Comparison of ENCODE assay signal across 19 mouse cellular contexts in the genomic region with DNA sequence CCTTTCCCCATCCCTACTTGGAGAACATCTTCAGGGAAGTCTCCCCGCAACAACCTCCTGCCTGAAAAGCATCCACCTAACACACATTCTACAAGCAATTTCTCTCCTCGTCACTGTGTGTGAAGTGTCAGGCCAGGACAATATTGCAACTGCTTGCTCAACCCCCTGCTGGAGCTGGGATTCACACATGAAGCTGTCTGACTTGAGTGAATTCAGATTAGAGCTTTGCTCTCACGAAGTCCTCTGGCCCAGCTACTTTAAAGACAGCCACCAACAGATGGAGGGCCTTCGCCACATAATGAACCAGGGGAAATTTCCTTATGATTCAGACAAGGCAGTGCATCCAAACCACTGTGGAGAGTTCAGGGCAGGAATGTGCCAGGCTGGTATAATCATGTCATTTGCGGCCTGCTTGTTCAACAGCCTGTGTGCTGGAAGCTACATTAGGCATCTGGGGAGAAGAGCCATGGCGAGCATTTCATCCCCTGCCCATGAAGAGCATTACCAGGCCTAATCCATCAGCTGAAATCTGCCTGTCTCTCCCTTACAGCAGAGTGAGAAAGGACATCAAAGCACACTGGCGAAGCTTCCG.
DNase-seq lines count a peak whose midpoint lies in the region; ATAC-seq and TF ChIP-seq lines count a peak whose summit lies in the region.
"Had no signal": no experiment of that assay in that cellular context is flagged by ENCODE, and none has a peak within 500 bp of the region (broad histone marks: within the 10 kb centered on the region; RNA-seq: fewer than 3 reads in every experiment).

No protein-coding gene starts in this region.

- H3K4me3 ChIP-seq in heart, adult 2 months, result no peak overlapping the region
- H3K4me3 ChIP-seq in hindbrain, embryonic 14.5 days (replicated peaks; ENCODE audit: low read length), result no peak overlapping the region
- no peak overlapping the region for H3K4me3 ChIP-seq in midbrain, postnatal 0 days (ENCODE audit: low read depth, low read length)
- H3K4me3 ChIP-seq: heart, embryonic 12.5 days; limb, embryonic 10.5 days; liver, embryonic 12.5 days; neural tube, embryonic 12.5 days had no signal

- TF ChIP-seq EP300 in heart, adult 2 months (IDR thresholded peaks at IDR 0.05; ENCODE audit: insufficient read depth, low read depth, low read length), result no peak

- peak; percentile 18 to 30 for DNase-seq in cerebellum, postnatal 10 days
- no peak for DNase-seq in cerebellum, adult 9-11 months
- peak; percentile 80 for DNase-seq in heart, adult 11 months
- no peak for DNase-seq in heart, adult 2 months
- no peak for DNase-seq in hindbrain, embryonic 14.5 days (ENCODE audit: low spot score)
- DNase-seq in midbrain, postnatal 0 days (ENCODE audit: low spot score), result peak; percentile 44
- DNase-seq in urinary bladder, postnatal 4 days (ENCODE audit: low spot score in 2 of 2), result no peak
- DNase-seq in frontal cortex, postnatal 36 days (ENCODE audit: low spot score in 2 of 2), result no peak
- DNase-seq: adrenal gland, postnatal 14 days; cerebellum, adult 8-10 months; lung, embryonic 14.5 days had no signal

- H3K27ac ChIP-seq in heart, adult 2 months, result no peak overlapping the region
- no peak overlapping the region for H3K27ac ChIP-seq in hindbrain, embryonic 14.5 days
- H3K27ac ChIP-seq in midbrain, postnatal 0 days (ENCODE audit: low read depth, low read length), result no peak overlapping the region
- H3K27ac ChIP-seq: limb, embryonic 10.5 days; liver, embryonic 12.5 days; macrophage; neural tube, embryonic 12.5 days had no signal

- no peaks in the 10 kb centered on the region for H3K9me3 ChIP-seq in hindbrain, embryonic 14.5 days (ENCODE audit: control insufficient read depth, low read length)
- H3K9me3 ChIP-seq in midbrain, postnatal 0 days (ENCODE audit: low read length), result no peaks in the 10 kb centered on the region
- H3K9me3 ChIP-seq: heart, embryonic 12.5 days; limb, embryonic 10.5 days; liver, embryonic 12.5 days; neural tube, embryonic 12.5 days had no signal

- no peak overlapping the region for H3K4me2 ChIP-seq in hindbrain, embryonic 14.5 days (replicated peaks)
- no peak overlapping the region for H3K4me2 ChIP-seq in midbrain, postnatal 0 days (ENCODE audit: low read depth, low read length, poor library complexity, severe bottlenecking)
- H3K4me2 ChIP-seq: heart, embryonic 12.5 days; liver, embryonic 12.5 days; lung, embryonic 14.5 days; neural tube, embryonic 12.5 days had no signal

- TF ChIP-seq POLR2A in heart, adult 2 months (IDR thresholded peaks at IDR 0.05; ENCODE audit: insufficient read depth, low read depth, low read length), result no peak

- TF ChIP-seq CTCF in heart, adult 2 months (IDR thresholded peaks at IDR 0.05), result no peak
- TF ChIP-seq CTCF in midbrain, postnatal 0 days (IDR thresholded peaks at IDR 0.05), result peak; percentile 19; the same call in 1 of the 2 replicates

- no peak overlapping the region for H3K9ac ChIP-seq in heart, adult 2 months (ENCODE audit: low read depth, low read length)
- peak overlapping the region; percentile 7; the same call in 1 of the 2 replicates for H3K9ac ChIP-seq in hindbrain, embryonic 14.5 days
- no peak overlapping the region for H3K9ac ChIP-seq in midbrain, postnatal 0 days (replicated peaks; ENCODE audit: low read length, poor library complexity, severe bottlenecking)
- H3K9ac ChIP-seq: heart, embryonic 12.5 days; liver, embryonic 12.5 days; lung, embryonic 14.5 days; neural tube, embryonic 12.5 days had no signal

- no peaks in the 10 kb centered on the region for H3K27me3 ChIP-seq in heart, adult 2 months (ENCODE audit: control insufficient read depth, insufficient read depth, low read length)
- H3K27me3 ChIP-seq in hindbrain, embryonic 14.5 days (ENCODE audit: control insufficient read depth, insufficient read depth, low read length), result no peaks in the 10 kb centered on the region; the same call in 1 of the 2 replicates
- H3K27me3 ChIP-seq in midbrain, postnatal 0 days (ENCODE audit: insufficient read depth, low read length), result no peaks in the 10 kb centered on the region
- H3K27me3 ChIP-seq: heart, embryonic 12.5 days; liver, embryonic 12.5 days; neural tube, embryonic 12.5 days had no signal

- peak; percentile 56; the same call in 1 of the 2 replicates for ATAC-seq in hindbrain, embryonic 14.5 days (ENCODE audit: low FRiP score)
- no peak for ATAC-seq in midbrain, postnatal 0 days (ENCODE audit: low FRiP score)
- ATAC-seq: CD4-positive, CD25-positive, alpha-beta regulatory T cell, adult 4 months; intestine, embryonic 16.5 days; liver, embryonic 12.5 days had no signal

- H3K36me3 ChIP-seq in heart, adult 2 months (ENCODE audit: control insufficient read depth, insufficient read depth, low read length), result no peaks in the 10 kb centered on the region
- no peaks in the 10 kb centered on the region for H3K36me3 ChIP-seq in hindbrain, embryonic 14.5 days (replicated peaks; ENCODE audit: control insufficient read depth, insufficient read depth)
- H3K36me3 ChIP-seq in midbrain, postnatal 0 days (ENCODE audit: insufficient read depth, low read length), result no peaks in the 10 kb centered on the region
- H3K36me3 ChIP-seq: G1E; heart, embryonic 12.5 days; limb, embryonic 10.5 days; liver, embryonic 12.5 days; neural tube, embryonic 12.5 days had no signal

- no peaks in the 10 kb centered on the region for H3K79me2 ChIP-seq in heart, adult 2 months (replicated peaks; ENCODE audit: control insufficient read depth, insufficient read depth, low read length)

- no peaks in the 10 kb centered on the region for H3K4me1 ChIP-seq in heart, adult 2 months (ENCODE audit: control insufficient read depth, insufficient read depth, low read length)
- peaks cover 5% of the 10 kb centered on the region for H3K4me1 ChIP-seq in hindbrain, embryonic 14.5 days (replicated peaks; ENCODE audit: control insufficient read depth, insufficient read depth, low read length)
- H3K4me1 ChIP-seq in midbrain, postnatal 0 days (ENCODE audit: insufficient read depth, low read length), result no peaks in the 10 kb centered on the region
- H3K4me1 ChIP-seq: heart, embryonic 12.5 days; liver, embryonic 12.5 days had no signal

- intact Hi-C loops in heart, adult 2 months (cut with DNase I), result no loop called here

- 88% methylated on average over 8 of the region's 8 CpGs for WGBS in heart, adult 2 months
- 56% methylated on average over 8 of the region's 8 CpGs for WGBS in hindbrain, embryonic 14.5 days
- WGBS in midbrain, postnatal 0 days, result 54% methylated on average over 8 of the region's 8 CpGs

Comparison
In these comparisons a context has a peak if more than half of its experiments do, and no peak if none do; other contexts are left out.
1. DNase-seq: peak in cerebellum, postnatal 10 days (2 of 2), heart, adult 11 months (single experiment) and midbrain, postnatal 0 days (single experiment); none in cerebellum, adult 9-11 months (single experiment), heart, adult 2 months (0 of 2), hindbrain, embryonic 14.5 days (single experiment), urinary bladder, postnatal 4 days (0 of 2) and frontal cortex, postnatal 36 days (0 of 2).